Mouse (Mus musculus) brain, embryonic 14.5 days (tissue): ENCODE data around the gene Avp.

ENCODE experiments used
- CTCF ChIP-seq: fragments of 200-500 bp; IDR thresholded peaks from 2 replicates; pipeline ENCODE4 v1.5.1; 2012; ENCODE audit warnings: inconsistent platforms, mild to moderate bottlenecking, moderate library complexity, borderline replicate concordance; ENCODE audit not compliant: insufficient read depth, insufficient read length; ENCODE audit errors: extremely low read depth
- POLR2A ChIP-seq: fragments of 200-500 bp; IDR thresholded peaks from 2 replicates; pipeline ENCODE4 v1.6.1; 2012; ENCODE audit warnings: mild to moderate bottlenecking, inconsistent platforms, borderline replicate concordance; ENCODE audit not compliant: poor library complexity, insufficient read depth, insufficient read length, severe bottlenecking; ENCODE audit errors: extremely low read depth

GRCm38 (mm10) chr2:130577632-130578031, 4.7 kb downstream of the Avp start:
- TF ChIP-seq CTCF: no peak
- no peak for TF ChIP-seq POLR2A
